Mouse (Mus musculus) erythroblast, embryonic 14.5 days (primary cell): ENCODE measurements at regions not wholly inside any gene's neighbourhood (a gene's known extent, or its start where the extent isn't known, plus 50 kb on each side); places are given as distances from the start of the nearest gene placed in this dataset.

ENCODE experiments used
- GATA1 ChIP-seq: IDR thresholded peaks from 2 replicates; pipeline ENCODE4 v1.6.1; 2012; ENCODE audit warnings: low read length, inconsistent platforms, mixed read lengths
- TAL1 ChIP-seq: IDR thresholded peaks from 3 replicates; pipeline ENCODE4 v1.6.1; 2012; ENCODE audit warnings: low read length, inconsistent platforms, mixed read lengths

GRCm38 (mm10) chr5:51762352-51762751 is 194.8 kb upstream of the Ppargc1a start:
- TF ChIP-seq GATA1 = no peak
- TF ChIP-seq TAL1 = no peak
